Mouse (Mus musculus): ENCODE data around the gene Dnm3. TPM values are rescaled to one million over a fixed set of nuclear protein-coding genes. Genes with fewer than 3 reads are reported as not detected.
"Not testable (repeated sequence)": the region's sequence is repeated elsewhere in the genome, so short reads cannot be mapped to it uniquely, and the experiment has no call there.

The Dnm3 gene
- polyA plus RNA-seq, 1 experiment from 2014 or later = 33.5 TPM

- ATAC-seq = no peak
- Histone ChIP-seq H3K4me2 (replicated peaks) (no peak overlapping the region), H3K9ac (replicated peaks) (no peak overlapping the region), H3K4me3 (replicated peaks) (no peak overlapping the region), H3K4me1 (replicated peaks) (peaks cover 19% of the 10 kb centered on the region), H3K27ac (no peak overlapping the region), H3K36me3 (no peaks in the 10 kb centered on the region), H3K9me3 (no peaks in the 10 kb centered on the region), H3K27me3 (no peaks in the 10 kb centered on the region)
- 30% methylated on average over 1 of the region's 1 CpGs for WGBS
Measured at GRCm38 (mm10) chr1:162413791-162414190, 64.0 kb downstream of the Dnm3 start.

GRCm38 (mm10) chr1:162412787-162413429, 64.9 kb downstream of the Dnm3 start:
- Histone ChIP-seq H3K4me2 (replicated peaks) (no peak overlapping the region), H3K9me3 (no peaks in the 10 kb centered on the region), H3K4me3 (replicated peaks) (no peak overlapping the region), H3K9ac (replicated peaks) (no peak overlapping the region), H3K27ac (peak overlapping the region; percentile 57), H3K27me3 (no peaks in the 10 kb centered on the region), H3K36me3 (no peaks in the 10 kb centered on the region), H3K4me1 (replicated peaks) (peaks cover 19% of the 10 kb centered on the region)
- peak; percentile 34; the same call in 1 of the 2 replicates for ATAC-seq
- WGBS = 55% methylated on average over 7 of the region's 7 CpGs

GRCm38 (mm10) chr1:162410207-162410965, 67.4 kb downstream of the Dnm3 start:
- 0 out of 2 replicates have a peak overlapping the region, but pooled peaks have one; percentile 0 for H3K4me2 ChIP-seq (replicated peaks)
- H3K36me3 ChIP-seq = no peaks in the 10 kb centered on the region
- no peaks in the 10 kb centered on the region for H3K9me3 ChIP-seq
- H3K4me1 ChIP-seq (replicated peaks) = peaks cover 19% of the 10 kb centered on the region
- H3K27me3 ChIP-seq = no peaks in the 10 kb centered on the region
- H3K27ac ChIP-seq = peak overlapping the region; percentile 74
- H3K9ac ChIP-seq (replicated peaks) = no peak overlapping the region
- ATAC-seq = peak; percentile 85
- WGBS = 55% methylated on average over 14 of the region's 14 CpGs
- H3K4me3 ChIP-seq (replicated peaks) = no peak overlapping the region

GRCm38 (mm10) chr1:162394549-162394948, 83.3 kb downstream of the Dnm3 start:
- no peak overlapping the region for H3K27ac ChIP-seq
- ATAC-seq = peak; percentile 77
- peaks cover 7% of the 10 kb centered on the region; the same call in 1 of the 2 replicates for H3K4me1 ChIP-seq (replicated peaks)
- H3K9ac ChIP-seq (replicated peaks) = no peak overlapping the region
- no peaks in the 10 kb centered on the region for H3K36me3 ChIP-seq
- 45% methylated on average over 4 of the region's 4 CpGs for WGBS
- no peak overlapping the region for H3K4me3 ChIP-seq (replicated peaks)
- no peak overlapping the region for H3K4me2 ChIP-seq (replicated peaks)
- H3K9me3 ChIP-seq = no peaks in the 10 kb centered on the region
- H3K27me3 ChIP-seq = no peaks in the 10 kb centered on the region

GRCm38 (mm10) chr1:162388442-162389165, 89.2 kb downstream of the Dnm3 start:
- no peak overlapping the region for H3K4me2 ChIP-seq (replicated peaks)
- H3K9me3 ChIP-seq = no peaks in the 10 kb centered on the region
- H3K4me1 ChIP-seq (replicated peaks) = peaks cover 3% of the 10 kb centered on the region; the same call in 1 of the 2 replicates
- no peak overlapping the region for H3K27ac ChIP-seq
- 82% methylated on average over 5 of the region's 5 CpGs for WGBS
- no peak overlapping the region for H3K9ac ChIP-seq (replicated peaks)
- no peaks in the 10 kb centered on the region for H3K27me3 ChIP-seq
- ATAC-seq = no peak
- no peak overlapping the region for H3K4me3 ChIP-seq (replicated peaks)
- no peaks in the 10 kb centered on the region for H3K36me3 ChIP-seq

DNA sequence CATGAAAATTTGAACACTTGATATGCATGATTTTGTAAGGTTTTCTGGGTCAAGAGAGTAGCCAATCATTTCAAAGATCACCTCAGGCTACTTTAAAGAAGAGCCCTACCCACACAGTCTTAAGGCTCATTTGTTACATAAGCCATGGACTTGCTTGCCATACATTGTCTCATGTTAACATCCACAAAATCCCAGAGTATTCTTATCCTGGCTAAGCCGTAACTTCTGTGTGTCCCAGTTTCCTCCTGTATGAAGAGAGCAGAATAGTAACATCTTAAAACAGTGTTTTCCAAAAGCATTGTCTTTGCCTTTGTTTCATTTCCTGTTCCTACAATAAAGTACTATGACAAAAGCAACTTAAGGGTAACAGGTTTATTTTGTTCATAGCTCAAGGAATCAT, 104.8 kb downstream of the Dnm3 start:
- 97% methylated on average over 1 of the region's 1 CpGs for WGBS
- H3K4me2 ChIP-seq (replicated peaks); H3K27me3 ChIP-seq; H3K27ac ChIP-seq; H3K4me1 ChIP-seq (replicated peaks); ATAC-seq; H3K36me3 ChIP-seq; H3K9me3 ChIP-seq; H3K9ac ChIP-seq (replicated peaks); H3K4me3 ChIP-seq (replicated peaks): not testable (repeated sequence)

DNA sequence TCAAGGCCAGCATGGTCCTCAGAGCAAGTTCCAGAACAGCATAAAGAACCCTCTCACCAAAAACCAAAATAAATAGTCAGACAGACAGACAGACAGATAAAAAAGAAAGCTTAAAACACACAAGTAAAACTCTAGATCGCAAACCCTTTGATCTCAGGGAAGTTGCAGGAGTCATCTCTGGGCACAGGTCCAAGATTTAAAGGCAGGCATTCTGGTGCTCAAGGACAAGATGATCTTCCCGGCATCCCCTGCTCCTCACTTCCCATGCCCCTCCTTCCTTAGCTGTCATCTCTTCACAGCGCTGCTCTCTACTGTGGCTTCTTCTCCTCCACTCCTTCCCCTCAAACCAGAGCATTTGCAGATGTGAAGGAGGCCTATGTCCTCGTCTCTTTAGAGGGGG, 108.1 kb downstream of the Dnm3 start:
- Histone ChIP-seq H3K27me3 (no peaks in the 10 kb centered on the region), H3K36me3 (no peaks in the 10 kb centered on the region), H3K9ac (replicated peaks) (no peak overlapping the region), H3K4me1 (replicated peaks) (no peaks in the 10 kb centered on the region), H3K4me2 (replicated peaks) (no peak overlapping the region), H3K4me3 (replicated peaks) (no peak overlapping the region), H3K27ac (no peak overlapping the region), H3K9me3 (no peaks in the 10 kb centered on the region)
- WGBS = 71% methylated on average over 4 of the region's 4 CpGs
- ATAC-seq = no peak

DNA sequence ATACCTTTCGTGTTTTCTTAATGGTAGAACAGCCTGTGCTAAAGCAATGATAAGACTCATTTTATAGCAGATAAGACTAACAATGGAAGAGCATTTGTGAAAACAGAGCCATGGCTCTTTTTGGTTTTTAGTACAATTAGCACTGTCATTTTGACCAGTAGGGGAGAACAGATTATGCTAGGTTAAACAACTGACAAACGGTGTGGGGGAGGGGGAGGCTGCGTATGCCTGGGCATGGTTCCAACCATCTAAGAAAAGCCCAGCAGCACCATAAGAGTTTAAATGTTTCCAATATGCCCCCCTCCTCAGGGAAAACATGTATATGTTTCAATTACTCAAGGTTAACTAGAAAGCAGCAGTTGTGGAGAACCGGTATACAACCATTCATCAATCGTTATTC, 115.9 kb downstream of the Dnm3 start:
- no peaks in the 10 kb centered on the region for H3K36me3 ChIP-seq
- H3K27me3 ChIP-seq = no peaks in the 10 kb centered on the region
- no peaks in the 10 kb centered on the region for H3K9me3 ChIP-seq
- ATAC-seq = no peak
- WGBS = 57% methylated on average over 5 of the region's 5 CpGs
- peaks cover 22% of the 10 kb centered on the region for H3K4me1 ChIP-seq (replicated peaks)
- no peak overlapping the region for H3K4me3 ChIP-seq (replicated peaks)
- H3K4me2 ChIP-seq (replicated peaks) = no peak overlapping the region
- no peak overlapping the region for H3K9ac ChIP-seq (replicated peaks)
- H3K27ac ChIP-seq = peak overlapping the region; percentile 47; the same call in 1 of the 2 replicates

DNA sequence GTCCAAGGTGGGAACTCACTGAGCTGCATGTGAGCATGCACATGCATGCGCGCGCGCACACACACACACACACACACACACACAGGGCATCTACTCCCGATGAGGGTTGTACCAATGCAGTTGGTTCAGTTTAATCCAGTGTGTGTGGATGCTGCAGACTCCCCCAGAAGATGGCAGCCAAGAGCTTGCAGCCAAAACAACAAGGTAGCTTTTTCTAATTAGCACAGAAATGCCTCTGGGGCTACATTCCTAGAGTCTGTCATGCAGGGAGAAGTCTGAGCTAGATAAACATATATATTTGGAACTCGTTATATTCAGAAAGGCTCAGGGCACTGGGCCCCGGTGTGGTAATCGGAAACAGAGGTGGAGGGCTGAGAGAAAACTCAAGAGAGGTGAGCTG, 118.6 kb downstream of the Dnm3 start:
- 70% methylated on average over 8 of the region's 8 CpGs for WGBS
- no peaks in the 10 kb centered on the region for H3K27me3 ChIP-seq
- H3K27ac ChIP-seq = no peak overlapping the region
- no peak overlapping the region for H3K4me2 ChIP-seq (replicated peaks)
- ATAC-seq = peak; percentile 78
- H3K4me1 ChIP-seq (replicated peaks) = peaks cover 22% of the 10 kb centered on the region
- no peaks in the 10 kb centered on the region for H3K9me3 ChIP-seq
- H3K4me3 ChIP-seq (replicated peaks) = no peak overlapping the region
- no peak overlapping the region for H3K9ac ChIP-seq (replicated peaks)
- no peaks in the 10 kb centered on the region for H3K36me3 ChIP-seq

DNA sequence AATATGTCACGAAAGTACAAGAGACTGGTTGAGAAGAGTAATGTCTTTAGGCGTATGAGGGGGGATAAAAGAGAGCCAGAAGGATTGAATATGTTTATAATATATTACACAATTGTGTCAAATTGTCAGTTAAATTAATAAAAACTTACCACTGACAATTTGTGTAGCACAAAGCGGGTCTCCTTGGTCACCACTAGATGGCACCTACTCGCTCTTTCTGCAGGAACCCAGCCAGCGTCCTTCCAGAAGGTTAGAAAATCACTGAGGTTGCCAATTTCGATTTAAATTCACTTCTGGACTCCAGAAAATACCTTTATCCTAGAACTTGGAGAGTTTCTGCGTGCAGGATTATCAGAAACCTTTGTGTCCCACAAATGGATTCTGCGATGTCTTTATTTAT, 119.8 kb downstream of the Dnm3 start:
- Histone ChIP-seq H3K9me3 (no peaks in the 10 kb centered on the region), H3K9ac (replicated peaks) (no peak overlapping the region), H3K4me3 (replicated peaks) (no peak overlapping the region), H3K27ac (no peak overlapping the region), H3K27me3 (no peaks in the 10 kb centered on the region), H3K4me2 (replicated peaks) (no peak overlapping the region), H3K36me3 (no peaks in the 10 kb centered on the region), H3K4me1 (replicated peaks) (peaks cover 22% of the 10 kb centered on the region)
- 36% methylated on average over 8 of the region's 8 CpGs for WGBS
- ATAC-seq = 0 out of 2 replicates have a peak, but pooled peaks have one; percentile 31

- Histone ChIP-seq H3K9ac (replicated peaks) (no peak overlapping the region), H3K9me3 (no peaks in the 10 kb centered on the region), H3K4me2 (replicated peaks) (no peak overlapping the region), H3K4me3 (replicated peaks) (no peak overlapping the region), H3K27me3 (no peaks in the 10 kb centered on the region), H3K27ac (no peak overlapping the region), H3K36me3 (no peaks in the 10 kb centered on the region), H3K4me1 (replicated peaks) (0 out of 2 replicates have a peak, but pooled peaks cover 9% of the 10 kb centered on the region)
- no peak for ATAC-seq
- 84% methylated on average over 5 of the region's 5 CpGs for WGBS
Measured at GRCm38 (mm10) chr1:162356481-162356880, 121.4 kb downstream of the Dnm3 start.

DNA sequence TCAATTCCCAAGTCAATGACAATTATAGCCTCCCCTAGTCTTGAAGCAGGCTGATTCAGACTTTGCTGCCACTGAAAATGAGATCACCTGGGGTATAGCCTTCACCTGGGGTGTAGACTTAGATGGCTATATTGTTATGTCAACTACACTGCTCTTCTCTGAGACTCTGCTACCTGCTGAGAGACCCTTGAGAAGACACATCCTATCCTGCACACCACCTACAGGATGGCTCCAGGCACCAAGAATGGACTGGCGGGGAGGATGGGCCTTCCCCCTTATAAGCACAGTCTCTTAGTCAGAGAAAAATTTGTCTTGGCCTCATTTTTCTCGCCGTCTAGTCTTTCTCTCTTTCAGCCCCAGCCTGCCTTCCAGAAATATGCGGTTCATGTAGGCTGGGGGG, 123.1 kb downstream of the Dnm3 start:
- Histone ChIP-seq H3K4me1 (replicated peaks) (0 out of 2 replicates have a peak, but pooled peaks cover 5% of the 10 kb centered on the region), H3K36me3 (no peaks in the 10 kb centered on the region), H3K27me3 (no peaks in the 10 kb centered on the region), H3K4me2 (replicated peaks) (no peak overlapping the region), H3K4me3 (replicated peaks) (no peak overlapping the region), H3K9me3 (no peaks in the 10 kb centered on the region), H3K9ac (replicated peaks) (no peak overlapping the region), H3K27ac (no peak overlapping the region)
- ATAC-seq = no peak
- WGBS = 84% methylated on average over 4 of the region's 4 CpGs
